Mouse (Mus musculus) retina, postnatal 7 days (tissue): ENCODE measurements around the gene Fgd4.
"Not testable (repeated sequence)": the region's sequence is repeated elsewhere in the genome, so short reads cannot be mapped to it uniquely, and the experiment has no call there.

Source experiments
- DNase-seq: peaks from one replicate; pipeline ENCODE4 v3.0.0-alpha.2; 2012; ENCODE audit warnings: low read depth, low spot score

Gene Fgd4

GRCm38 (mm10) chr16:16542956-16543441 is 57.4 kb downstream of the Fgd4 start:
- DNase-seq, result no peak

- DNase-seq, result not testable (repeated sequence)
These were observed 61.0 kb downstream of the Fgd4 start for GRCm38 (mm10) chr16:16539396-16539795.

- DNase-seq, result no peak
These were observed 65.1 kb downstream of the Fgd4 start for GRCm38 (mm10) chr16:16535232-16535631.

- no peak for DNase-seq
These were observed 72.3 kb downstream of the Fgd4 start for GRCm38 (mm10) chr16:16528014-16528413.

GRCm38 (mm10) chr16:16527267-16527666 is 73.1 kb downstream of the Fgd4 start:
- no peak for DNase-seq

GRCm38 (mm10) chr16:16526741-16527105 is 73.6 kb downstream of the Fgd4 start:
- no peak for DNase-seq

DNA sequence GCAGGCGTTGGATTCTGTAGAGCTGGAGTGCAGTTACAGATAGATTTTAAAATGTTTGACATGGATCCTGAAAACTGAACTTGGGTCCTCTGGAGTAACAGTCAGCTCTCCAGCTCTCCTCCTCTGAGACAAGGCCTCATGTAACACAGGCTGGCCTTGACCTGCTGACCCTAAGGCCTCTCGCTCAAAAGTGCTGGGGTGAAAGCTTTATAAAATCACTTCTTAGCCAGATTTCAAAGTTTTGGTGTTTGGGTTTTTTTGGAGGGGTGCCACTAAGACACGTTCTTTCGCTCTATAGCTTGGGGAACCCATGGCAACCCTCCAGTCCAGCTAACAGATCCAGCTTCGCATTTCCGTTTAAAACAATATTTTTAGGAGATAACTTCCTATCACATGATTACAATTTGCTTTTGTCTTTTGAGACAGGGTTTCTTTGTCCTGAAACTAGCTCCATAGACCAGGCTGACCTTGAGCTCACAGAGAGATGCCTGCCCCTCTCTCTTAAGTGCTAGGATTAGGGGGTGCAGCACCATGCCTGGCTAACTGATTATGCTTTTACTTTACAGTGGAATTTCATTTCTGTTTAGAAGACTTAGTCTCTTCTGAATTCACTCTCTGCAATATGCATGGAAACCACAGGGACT is 74.1 kb downstream of the Fgd4 start:
- DNase-seq, result no peak

DNA sequence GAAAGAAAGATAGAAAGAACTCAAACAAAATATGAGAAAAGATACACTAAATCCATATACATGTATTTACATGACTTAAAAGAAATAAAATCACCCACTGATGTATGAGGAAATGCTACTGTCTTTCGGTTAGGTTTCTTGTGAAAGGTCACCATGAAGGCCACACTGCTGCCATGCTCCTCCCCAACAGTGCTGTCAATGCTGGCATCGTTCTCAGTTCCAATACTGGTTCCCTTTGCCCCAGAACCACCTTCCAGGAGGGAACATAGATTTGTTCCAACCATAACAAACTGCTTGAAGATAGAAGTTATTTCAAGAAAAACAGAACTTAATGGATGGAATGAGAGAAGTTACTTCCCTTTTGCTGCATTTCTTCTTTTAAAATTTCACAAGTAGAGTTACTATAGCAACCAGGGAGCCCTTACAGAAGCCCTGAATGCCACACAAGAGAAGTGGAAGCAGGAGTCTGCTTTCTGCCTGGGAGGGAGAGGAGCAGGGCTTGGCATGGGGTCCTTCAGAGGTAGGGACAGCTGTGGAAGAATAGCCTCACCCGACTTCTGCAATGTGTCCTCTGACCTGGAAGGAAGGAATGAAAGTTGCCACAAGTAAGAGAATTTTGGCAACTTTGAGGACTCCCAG is 75.0 kb downstream of the Fgd4 start:
- DNase-seq, result no peak

- DNase-seq, result no peak
These were observed 76.7 kb downstream of the Fgd4 start for GRCm38 (mm10) chr16:16523632-16524031.

GRCm38 (mm10) chr16:16522869-16523268 is 77.5 kb downstream of the Fgd4 start:
- DNase-seq, result not testable (repeated sequence)

DNA sequence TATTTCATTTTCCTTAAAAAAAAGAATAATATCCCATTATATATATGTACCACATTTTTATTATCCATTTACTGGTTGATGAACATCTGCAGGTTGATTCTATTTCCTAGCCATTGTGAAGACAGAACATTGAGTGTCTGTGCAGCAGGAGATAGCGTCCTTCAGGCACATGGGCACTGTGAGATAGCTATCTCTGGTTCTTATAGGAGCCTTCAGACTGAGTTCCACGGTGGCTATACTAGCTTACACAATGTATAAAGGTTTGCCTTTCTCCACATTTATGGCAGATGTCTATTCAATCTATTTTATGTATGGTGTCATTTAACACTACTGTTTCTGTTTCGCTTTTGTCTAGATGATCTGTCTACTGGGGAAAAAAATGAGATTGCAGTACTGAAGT is 98.9 kb downstream of the Fgd4 start:
- DNase-seq, result no peak

- DNase-seq, result no peak
These were observed 99.4 kb downstream of the Fgd4 start for GRCm38 (mm10) chr16:16500926-16501325.

DNA sequence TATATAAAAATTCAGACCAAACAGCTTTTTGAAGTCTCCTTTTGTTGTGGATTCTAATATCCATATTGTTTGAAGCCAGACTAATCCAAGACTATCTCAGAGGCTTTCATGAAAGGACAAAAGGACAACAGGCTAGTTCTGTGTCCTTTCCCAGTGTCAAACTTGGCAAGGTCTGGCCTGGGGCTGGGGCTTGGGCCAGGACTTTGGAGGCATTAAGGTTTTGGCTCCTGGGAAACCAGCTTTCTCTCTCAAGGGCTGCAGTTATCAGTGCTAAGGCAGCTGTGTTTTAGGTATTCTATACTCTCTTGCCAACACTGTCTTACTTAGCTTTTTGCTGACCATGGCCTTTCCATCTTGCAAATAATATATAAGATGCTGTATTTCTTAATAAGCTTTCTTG is 101.6 kb downstream of the Fgd4 start:
- no peak for DNase-seq

DNA sequence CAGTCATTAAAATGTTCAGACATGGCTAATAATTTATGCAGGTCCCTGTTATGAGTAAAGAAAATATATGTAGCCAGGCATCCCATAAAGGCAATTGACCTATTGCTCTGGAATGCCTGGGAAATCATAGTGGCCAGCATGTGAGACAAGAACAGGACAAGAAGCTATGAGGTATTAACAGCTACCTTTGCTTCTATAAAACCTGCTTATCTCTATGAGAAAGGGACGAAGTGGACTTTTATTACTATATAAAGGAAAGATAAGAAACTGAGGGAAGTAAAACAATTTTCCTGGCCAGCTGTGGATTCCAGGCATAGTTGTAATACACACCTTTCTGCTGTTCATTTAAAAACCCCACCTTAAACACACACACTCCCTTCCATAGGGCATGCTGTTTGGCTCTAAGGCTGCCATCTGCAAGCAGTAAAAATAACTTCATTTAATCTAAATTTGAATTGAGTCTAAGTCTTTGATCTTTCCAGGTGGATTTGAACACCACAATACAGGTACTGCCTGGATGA is 114.8 kb downstream of the Fgd4 start:
- DNase-seq, result no peak

GRCm38 (mm10) chr16:16484601-16485000 is 115.7 kb downstream of the Fgd4 start:
- no peak for DNase-seq

DNA sequence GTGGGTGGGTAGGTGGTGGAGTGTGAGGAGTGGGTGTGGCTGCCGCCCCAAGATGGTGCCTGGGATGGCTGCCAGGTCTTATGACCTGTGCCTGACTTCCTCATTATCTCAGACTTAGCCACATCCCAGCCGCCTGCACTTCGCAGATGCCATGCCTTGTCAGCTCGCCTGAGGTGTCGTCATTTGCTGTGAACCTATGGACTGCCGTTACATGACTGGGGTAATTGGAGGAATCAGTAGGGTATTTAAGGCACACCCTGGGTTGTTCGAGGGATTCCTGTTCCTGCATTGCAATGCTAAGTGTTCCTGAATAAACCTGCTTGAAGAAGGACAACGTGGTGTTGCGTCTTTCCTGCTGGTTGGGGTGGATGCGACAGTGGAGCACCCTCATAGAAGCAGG is 126.9 kb downstream of the Fgd4 start:
- DNase-seq, result not testable (repeated sequence)

- DNase-seq, result no peak
These were observed 150.3 kb downstream of the Fgd4 start for GRCm38 (mm10) chr16:16450021-16450420.

DNA sequence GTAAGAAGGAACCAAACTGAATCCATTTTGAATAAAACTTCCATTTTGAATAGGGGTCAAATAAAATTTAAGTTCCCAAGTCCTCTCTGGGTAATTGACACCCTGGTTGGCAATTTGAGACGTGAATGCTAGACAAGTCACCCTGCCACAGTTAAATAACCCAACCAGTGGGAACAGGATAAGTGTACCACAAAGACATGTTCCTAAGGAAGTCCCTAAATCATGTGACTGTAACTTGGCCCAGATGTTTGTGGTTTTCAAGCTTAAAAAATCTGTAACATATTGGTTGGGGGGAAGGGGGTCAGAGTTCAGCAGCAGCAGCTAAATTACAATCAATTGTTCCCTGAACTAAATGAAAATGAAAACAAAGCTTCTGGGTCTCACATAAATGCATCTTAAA is 161.9 kb downstream of the Fgd4 start:
- no peak for DNase-seq

DNA sequence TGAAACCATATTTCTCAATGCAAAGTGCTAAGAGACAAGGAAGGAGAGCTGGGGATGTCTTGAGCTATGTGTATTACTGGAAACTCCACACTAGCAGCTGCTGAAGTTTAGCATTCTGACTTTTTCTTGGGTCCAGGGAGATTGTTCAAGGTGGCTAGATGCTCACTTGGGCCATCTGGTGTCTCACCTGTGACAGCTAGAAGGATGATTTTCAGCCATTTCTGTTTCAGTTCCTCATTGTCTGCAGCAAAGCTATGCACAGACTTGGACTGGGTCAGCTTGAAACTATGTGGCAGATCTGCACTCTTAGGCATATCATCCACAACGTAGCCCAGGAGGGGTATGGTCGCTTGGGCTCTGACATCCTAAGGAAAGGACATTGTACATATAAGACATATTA is 177.9 kb downstream of the Fgd4 start:
- DNase-seq, result no peak

DNA sequence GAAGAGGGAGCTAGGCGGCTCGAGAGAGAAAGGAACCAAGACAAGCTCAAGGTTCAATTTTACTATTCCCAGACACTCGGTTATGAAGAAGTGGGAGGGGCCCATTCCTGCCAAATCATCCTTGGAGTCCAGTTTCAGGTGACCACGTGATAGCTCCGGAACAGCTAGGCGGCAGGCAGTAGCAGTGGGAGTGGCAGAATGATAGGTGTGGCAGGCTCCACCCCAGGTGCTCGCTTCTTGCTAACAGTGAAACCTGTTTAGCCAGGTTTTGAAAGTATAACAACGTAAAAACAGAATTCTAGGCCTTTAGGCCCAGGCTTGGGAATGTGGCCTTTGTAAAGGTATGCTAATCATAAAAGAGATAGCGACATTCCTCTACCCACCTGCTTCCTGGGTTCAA is 233.1 kb downstream of the Fgd4 start:
- DNase-seq, result not testable (repeated sequence)
